Mouse (Mus musculus) intestine, embryonic 14.5 days (tissue): ENCODE results near the gene Sirt2. TPM values are rescaled to one million over a fixed set of nuclear protein-coding genes. Genes with fewer than 3 reads are reported as not detected.

Source experiments
- ATAC-seq: fragments of 200-750 bp; cut with Nextera tagmentation; replicated peaks from 2 replicates; pipeline ENCODE4 v1.8.0; 2017; ENCODE audit warnings: low read depth, moderate number of reproducible peaks, moderate TSS enrichment, moderate library complexity; ENCODE audit not compliant: low FRiP score, low TSS enrichment
- DNase-seq: peaks from one replicate; pipeline ENCODE4 v3.0.0-alpha.2; 2018; ENCODE audit warnings: low spot score
- H3K27ac ChIP-seq: fragments of 300-500 bp; sonication (generic); 2 replicates; pipeline ENCODE4 v1.5.1; 2014; ENCODE audit warnings: low read depth, mild to moderate bottlenecking, control low read depth
- H3K27me3 ChIP-seq: fragments of 300-500 bp; sonication (generic); replicated peaks from 2 replicates; pipeline ENCODE4 v1.6.1; 2014; ENCODE audit warnings: low read length, control low read depth; ENCODE audit not compliant: control insufficient read depth, insufficient read depth
- H3K36me3 ChIP-seq: fragments of 300-500 bp; sonication (generic); 2 replicates; pipeline ENCODE4 v1.6.1; 2014; ENCODE audit warnings: low read length, control low read depth; ENCODE audit not compliant: control insufficient read depth, insufficient read depth
- H3K4me1 ChIP-seq: fragments of 300-500 bp; sonication (generic); replicated peaks from 2 replicates; pipeline ENCODE4 v1.6.1; 2014; ENCODE audit warnings: low read length, control low read depth, mixed read lengths; ENCODE audit not compliant: control insufficient read depth, insufficient read depth
- H3K4me2 ChIP-seq: fragments of 300-500 bp; sonication (generic); 2 replicates; pipeline ENCODE4 v1.6.1; 2014; ENCODE audit warnings: low read length
- H3K4me3 ChIP-seq: fragments of 300-500 bp; sonication (generic); 2 replicates; pipeline ENCODE4 v1.5.1; 2014; ENCODE audit warnings: low read depth, low read length, control low read depth, mixed read lengths
- H3K9ac ChIP-seq: fragments of 300-500 bp; sonication (generic); 2 replicates; pipeline ENCODE4 v1.6.1; 2014; ENCODE audit warnings: mild to moderate bottlenecking, low read length
- H3K9me3 ChIP-seq: fragments of 300-500 bp; sonication (generic); 2 replicates; pipeline ENCODE4 v1.6.1; 2016; ENCODE audit warnings: low read length, control low read depth; ENCODE audit not compliant: control insufficient read depth
- WGBS: fragments of 180-500 bp; shearing (Covaris S2); extraction: QIAGEN DNeasy Blood & Tissue Kit; methylation state at CpG from one replicate; pipeline ENCODE4 v1.1.7; 2014; 5-methylcytosine and 5-hydroxymethylcytosine counted together
- polyA plus RNA-seq: library from polyadenylated mRNA; unstranded; fragments of >200 nt; fragmentation: Nextera tagmentation; extraction: Ambion mirVana; gene quantifications from 2 replicates; pipeline ENCODE4 v1.2.1, GENCODE M21; 2014

Sirt2 gene
- polyA plus RNA-seq, 1 experiment from 2014 or later = 56.8 TPM

- H3K27me3 ChIP-seq = no peaks in the 10 kb centered on the region
- DNase-seq (peak; percentile 92), ATAC-seq (peak; percentile 72)
- H3K4me1 ChIP-seq = peaks cover 14% of the 10 kb centered on the region; the same call in 1 of the 2 replicates
- H3K9me3 ChIP-seq = no peaks in the 10 kb centered on the region
- peak within 1 kb of the TSS; percentile 57 for H3K4me3 ChIP-seq
- peak within 1 kb of the TSS; percentile 83 for H3K27ac ChIP-seq
- H3K4me2 ChIP-seq = peak within 1 kb of the TSS; percentile 71
- WGBS = 2% methylated on average over 33 of the region's 33 CpGs
- H3K9ac ChIP-seq = peak within 1 kb of the TSS; percentile 74
- H3K36me3 ChIP-seq = peaks cover 31% of the 10 kb centered on the region
Observed at GRCm38 (mm10) chr7:28824941-28825685, 58.6 kb downstream of the Sirt2 start, which contains the start of gene Ech1. Gene Ech1, plus strand, starts transcription at chr7:28825217.

- Histone ChIP-seq H3K4me2 (peak overlapping the region; percentile 71), H3K27me3 (no peaks in the 10 kb centered on the region), H3K4me3 (peak overlapping the region; percentile 57), H3K36me3 (peaks cover 30% of the 10 kb centered on the region), H3K9ac (peak overlapping the region; percentile 74), H3K9me3 (no peaks in the 10 kb centered on the region), H3K4me1 (peaks cover 14% of the 10 kb centered on the region; the same call in 1 of the 2 replicates), H3K27ac (peak overlapping the region; percentile 83)
- ATAC-seq = no peak
- peak; percentile 65 for DNase-seq
- 51% methylated on average over 11 of the region's 11 CpGs for WGBS
Observed at GRCm38 (mm10) chr7:28825686-28826401, 59.3 kb downstream of the Sirt2 start.

GRCm38 (mm10) chr7:28826402-28826772 is 59.9 kb downstream of the Sirt2 start:
- Histone ChIP-seq H3K4me1 (peaks cover 14% of the 10 kb centered on the region; the same call in 1 of the 2 replicates), H3K27me3 (no peaks in the 10 kb centered on the region), H3K4me2 (peak overlapping the region; percentile 71; the same call in 1 of the 2 replicates), H3K9ac (no peak overlapping the region; the same call in 1 of the 2 replicates), H3K36me3 (peaks cover 25% of the 10 kb centered on the region), H3K27ac (peak overlapping the region; percentile 83), H3K4me3 (no peak overlapping the region), H3K9me3 (no peaks in the 10 kb centered on the region)
- DNase-seq (peak; percentile 47), ATAC-seq (no peak)
- 95% methylated on average over 7 of the region's 7 CpGs for WGBS

GRCm38 (mm10) chr7:28827338-28827737 is 60.8 kb downstream of the Sirt2 start:
- no peak overlapping the region for H3K4me2 ChIP-seq
- peaks cover 14% of the 10 kb centered on the region; the same call in 1 of the 2 replicates for H3K4me1 ChIP-seq
- no peaks in the 10 kb centered on the region for H3K9me3 ChIP-seq
- no peak overlapping the region for H3K4me3 ChIP-seq
- H3K9ac ChIP-seq = no peak overlapping the region
- H3K27ac ChIP-seq = no peak overlapping the region
- ATAC-seq (no peak), DNase-seq (no peak)
- H3K36me3 ChIP-seq = peaks cover 15% of the 10 kb centered on the region
- 46% methylated on average over 3 of the region's 3 CpGs for WGBS
- H3K27me3 ChIP-seq = no peaks in the 10 kb centered on the region

GRCm38 (mm10) chr7:28829821-28830220 is 63.3 kb downstream of the Sirt2 start:
- Histone ChIP-seq H3K4me3 (no peak overlapping the region), H3K9ac (no peak overlapping the region), H3K4me1 (peaks cover 14% of the 10 kb centered on the region; the same call in 1 of the 2 replicates), H3K9me3 (no peaks in the 10 kb centered on the region), H3K36me3 (peaks cover 12% of the 10 kb centered on the region), H3K4me2 (no peak overlapping the region), H3K27me3 (no peaks in the 10 kb centered on the region), H3K27ac (no peak overlapping the region)
- ATAC-seq (no peak), DNase-seq (no peak)
- WGBS = 93% methylated on average over 8 of the region's 8 CpGs

- no peak for ATAC-seq
- H3K4me2 ChIP-seq = no peak overlapping the region
Observed at GRCm38 (mm10) chr7:28830981-28831380, 64.4 kb downstream of the Sirt2 start.

GRCm38 (mm10) chr7:28831411-28832125 is 65.0 kb downstream of the Sirt2 start:
- DNase-seq = no peak
- Histone ChIP-seq H3K9me3 (no peaks in the 10 kb centered on the region), H3K36me3 (peaks cover 12% of the 10 kb centered on the region), H3K9ac (no peak overlapping the region), H3K27ac (peak overlapping the region; percentile 69), H3K4me2 (no peak overlapping the region), H3K4me3 (no peak overlapping the region), H3K4me1 (0 out of 2 replicates have a peak, but pooled peaks cover 3% of the 10 kb centered on the region), H3K27me3 (no peaks in the 10 kb centered on the region)
- WGBS = 75% methylated on average over 17 of the region's 17 CpGs
- ATAC-seq = peak; percentile 21; the same call in 1 of the 2 replicates

More at GRCm38 (mm10) chr7:28830981-28831380, 64.4 kb downstream of the Sirt2 start:
- Histone ChIP-seq H3K4me1 (peaks cover 9% of the 10 kb centered on the region; the same call in 1 of the 2 replicates), H3K27ac (peak overlapping the region; percentile 69; the same call in 1 of the 2 replicates), H3K27me3 (no peaks in the 10 kb centered on the region), H3K9me3 (no peaks in the 10 kb centered on the region), H3K36me3 (peaks cover 12% of the 10 kb centered on the region), H3K9ac (no peak overlapping the region), H3K4me3 (no peak overlapping the region)
- 70% methylated on average over 5 of the region's 5 CpGs for whole genome bisulfite sequencing
- DNase-seq = no peak

- H3K27ac ChIP-seq = peak overlapping the region; percentile 69
- 55% methylated on average over 6 of the region's 6 CpGs for WGBS
- ATAC-seq (peak; percentile 46), DNase-seq (no peak)
- H3K4me2 ChIP-seq = 0 out of 2 replicates have a peak overlapping the region, but pooled peaks have one; percentile 9
- no peaks in the 10 kb centered on the region for H3K27me3 ChIP-seq
- no peak overlapping the region for H3K9ac ChIP-seq
- no peaks in the 10 kb centered on the region for H3K9me3 ChIP-seq
- 0 out of 2 replicates have a peak, but pooled peaks cover 3% of the 10 kb centered on the region for H3K4me1 ChIP-seq
- peaks cover 12% of the 10 kb centered on the region for H3K36me3 ChIP-seq
- no peak overlapping the region for H3K4me3 ChIP-seq
Observed at GRCm38 (mm10) chr7:28832137-28832536, 65.6 kb downstream of the Sirt2 start.
